Mouse (Mus musculus): ENCODE data around the gene Rab26.
A peak's percentile ranks its signal among the peaks of the same experiment; 100 is the strongest.

Gene Rab26

DNA sequence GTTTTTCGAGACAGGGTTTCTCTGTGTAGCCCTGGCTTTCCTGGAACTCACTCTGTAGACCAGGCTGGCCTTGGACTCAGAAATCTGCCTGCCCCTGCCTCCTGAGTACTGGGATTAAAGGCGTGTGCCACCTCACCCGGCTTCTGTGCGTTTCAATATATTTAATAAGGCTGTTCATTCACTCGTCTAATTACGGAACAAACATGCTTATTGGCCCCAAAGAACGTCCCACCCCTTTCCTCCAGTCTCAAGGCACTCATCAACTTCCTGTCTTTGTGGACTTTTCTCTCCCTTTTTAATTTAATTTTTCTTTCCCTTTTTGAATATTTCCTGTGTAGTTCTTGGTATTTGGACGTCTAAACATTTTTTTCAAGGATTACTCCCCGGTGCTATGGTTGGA lies 14.4 kb upstream of the Rab26 start:
- no peak for DNase-seq (ENCODE audit: low spot score in 2 of 2)

DNA sequence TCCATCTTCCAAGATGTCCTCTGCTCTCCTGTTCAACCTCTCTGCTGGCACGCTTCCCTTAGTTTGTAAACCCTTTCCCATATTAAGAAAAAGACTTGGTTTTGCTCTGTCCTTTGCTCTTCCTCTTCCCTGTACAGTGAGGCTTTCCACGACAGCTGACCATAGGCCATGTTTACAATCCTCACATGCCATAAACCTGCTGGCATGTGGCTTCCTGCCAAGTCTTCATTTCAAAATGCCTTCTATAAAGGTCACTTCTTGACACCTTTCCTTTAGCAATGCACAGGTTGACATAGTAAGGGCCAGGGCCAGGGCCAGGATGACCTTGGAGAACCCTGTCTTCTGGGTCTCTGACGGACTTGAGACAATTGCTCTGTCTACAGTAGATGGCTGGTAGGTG lies 12.2 kb upstream of the Rab26 start:
- no peak for DNase-seq (ENCODE audit: low spot score in 2 of 2)

DNA sequence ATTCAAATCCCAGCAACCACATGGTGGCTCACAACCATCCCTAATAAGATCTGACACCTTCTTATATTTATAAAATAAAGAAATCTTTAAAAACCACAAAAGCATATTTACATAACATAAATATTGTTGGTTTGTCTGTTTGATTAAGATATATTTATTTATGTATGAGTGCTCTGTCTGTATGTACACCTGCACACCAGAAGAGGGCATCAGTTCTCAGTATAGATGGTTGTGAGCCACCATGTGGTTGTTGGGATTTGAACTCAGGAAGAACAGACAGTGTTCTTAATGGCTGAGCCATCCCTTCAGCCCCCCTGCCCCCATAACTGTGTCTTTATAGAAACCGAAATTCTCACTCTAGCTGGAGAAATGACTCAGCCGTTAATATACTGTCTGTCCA lies 11.2 kb upstream of the Rab26 start:
- no peak for DNase-seq (ENCODE audit: low spot score in 2 of 2)

GRCm38 (mm10) chr17:24544613-24545012 lies 10.6 kb upstream of the Rab26 start:
- no peak for DNase-seq (ENCODE audit: low spot score in 2 of 2)

GRCm38 (mm10) chr17:24540375-24540774 lies 6.4 kb upstream of the Rab26 start:
- no peak for DNase-seq (ENCODE audit: low spot score in 2 of 2)

GRCm38 (mm10) chr17:24538950-24539349 lies 4.9 kb upstream of the Rab26 start:
- peak in 1 of 2 experiments; percentile 53 for DNase-seq (ENCODE audit: low spot score in 2 of 2)

GRCm38 (mm10) chr17:24537536-24537935 lies 3.5 kb upstream of the Rab26 start:
- DNase-seq (ENCODE audit: low spot score in 2 of 2): no peak

DNA sequence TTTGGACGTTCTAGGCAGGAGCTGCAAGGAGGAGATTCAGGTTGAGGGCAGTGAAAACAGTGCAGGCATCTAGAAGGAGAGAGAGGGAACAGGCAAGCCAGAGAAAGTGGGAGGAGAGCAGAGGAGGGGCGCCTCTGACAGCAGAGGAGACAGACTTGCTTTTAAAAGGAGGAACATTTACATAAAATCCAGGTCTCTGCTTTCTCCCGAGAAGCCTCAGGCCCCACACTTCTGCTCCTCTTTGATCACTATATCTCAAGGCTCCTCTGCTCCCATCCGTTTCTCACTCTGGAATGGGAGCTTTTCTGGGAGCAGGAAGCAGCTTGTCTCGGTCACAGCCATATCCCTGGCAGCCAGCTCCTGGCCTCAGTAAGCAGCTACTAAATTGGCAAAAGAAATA lies 1.3 kb upstream of the Rab26 start:
- DNase-seq (ENCODE audit: low spot score in 2 of 2): no peak

DNA sequence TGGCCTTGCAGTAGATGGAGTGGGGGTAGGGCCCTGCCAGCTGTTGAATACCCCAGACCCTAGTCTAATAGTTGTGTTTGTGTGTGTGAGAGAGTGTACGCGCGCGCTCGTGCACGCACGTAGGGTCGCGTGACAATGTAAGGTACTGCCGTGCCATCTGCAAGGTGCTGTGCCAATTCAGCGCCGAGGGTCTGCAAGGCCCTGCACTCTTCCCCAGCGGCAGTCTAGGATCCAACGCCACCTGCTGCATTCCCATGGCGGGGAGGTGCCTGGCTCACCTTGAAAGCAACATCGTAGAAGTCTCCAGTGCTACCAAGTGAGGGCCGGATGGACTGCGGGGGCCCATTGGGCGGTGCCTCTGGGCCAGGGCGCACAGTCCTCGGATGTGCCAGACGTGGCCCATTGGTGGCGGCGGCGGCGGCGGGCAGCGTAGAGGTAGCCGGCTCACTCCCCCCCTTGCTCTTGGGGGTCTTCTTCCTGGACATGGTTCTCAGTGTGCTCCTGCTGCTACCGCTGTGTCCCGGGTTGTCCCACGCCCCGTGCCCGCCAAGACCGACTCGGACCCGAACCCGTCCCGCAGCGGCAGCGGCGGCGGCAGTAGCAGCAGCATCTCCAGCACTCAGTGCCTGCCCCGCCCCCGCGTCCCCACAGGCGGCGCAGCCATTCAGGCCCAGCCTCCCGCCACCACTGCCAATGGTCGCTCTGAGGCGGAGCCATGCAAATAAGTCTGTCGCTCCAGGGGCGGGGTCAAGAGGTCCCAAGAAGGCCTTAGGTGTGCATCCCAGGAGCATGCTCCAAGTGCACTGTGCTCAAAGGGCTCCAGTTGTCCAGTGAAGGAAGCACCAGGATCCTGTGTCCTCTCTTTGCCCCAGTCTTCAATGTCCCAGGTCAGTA lies 664 bp downstream of the Rab26 start:
- peak; percentile 72 to 83 for DNase-seq (ENCODE audit: low spot score in 2 of 2)

GRCm38 (mm10) chr17:24532045-24532444 lies 2.0 kb downstream of the Rab26 start:
- no peak for DNase-seq (ENCODE audit: low spot score in 2 of 2)

DNA sequence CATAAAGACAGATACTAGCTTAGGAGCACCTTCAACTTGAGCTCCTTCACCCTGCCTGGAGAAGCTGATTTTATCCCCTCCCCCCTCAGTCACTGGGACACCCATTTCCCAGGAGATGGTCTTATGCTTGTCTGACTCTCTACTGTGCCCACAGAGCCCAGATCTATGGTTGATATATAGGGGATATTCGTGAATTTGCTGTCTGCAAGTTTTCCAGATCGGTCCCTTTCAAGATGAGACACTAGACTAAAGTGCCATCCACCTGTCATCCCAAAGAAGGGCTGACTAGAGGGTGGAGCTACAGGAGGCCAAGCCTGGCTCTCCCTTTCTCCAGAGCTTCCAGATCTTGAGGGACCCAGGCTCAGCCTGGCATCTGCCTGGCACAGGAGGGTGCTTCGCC lies 2.9 kb downstream of the Rab26 start:
- DNase-seq (ENCODE audit: low spot score in 2 of 2): no peak

GRCm38 (mm10) chr17:24530361-24531050 lies 3.5 kb downstream of the Rab26 start:
- no peak for DNase-seq (ENCODE audit: low spot score in 2 of 2)

GRCm38 (mm10) chr17:24529883-24530282 lies 4.1 kb downstream of the Rab26 start:
- no peak for DNase-seq (ENCODE audit: low spot score in 2 of 2)

- DNase-seq (ENCODE audit: low spot score in 2 of 2): no peak
These were observed 5.0 kb downstream of the Rab26 start for GRCm38 (mm10) chr17:24529007-24529451.

DNA sequence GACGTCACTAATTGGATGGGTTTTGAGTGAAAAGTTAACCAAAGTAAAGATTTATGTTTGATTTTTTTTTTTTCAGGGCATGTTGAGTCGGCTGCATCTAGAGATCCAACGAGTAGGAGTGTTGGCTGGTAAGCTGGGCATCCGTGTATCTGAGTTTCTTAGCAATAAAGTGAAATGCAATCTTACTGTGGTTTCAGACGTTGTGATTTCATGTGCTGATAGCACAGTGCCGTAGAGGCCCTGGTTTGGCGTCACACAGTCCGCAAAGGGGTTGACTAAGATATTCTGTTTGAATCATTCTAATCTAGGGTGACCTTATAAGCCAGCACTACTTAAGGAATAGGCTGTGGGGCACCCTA lies 5.5 kb downstream of the Rab26 start:
- DNase-seq (ENCODE audit: low spot score in 2 of 2): no peak

GRCm38 (mm10) chr17:24527723-24528559 lies 6.1 kb downstream of the Rab26 start, which contains the start of gene Traf7:
TSS of gene Traf7 (minus strand) at chr17:24527938.
- DNase-seq (ENCODE audit: low spot score in 2 of 2): peak; percentile 80 to 88

DNA sequence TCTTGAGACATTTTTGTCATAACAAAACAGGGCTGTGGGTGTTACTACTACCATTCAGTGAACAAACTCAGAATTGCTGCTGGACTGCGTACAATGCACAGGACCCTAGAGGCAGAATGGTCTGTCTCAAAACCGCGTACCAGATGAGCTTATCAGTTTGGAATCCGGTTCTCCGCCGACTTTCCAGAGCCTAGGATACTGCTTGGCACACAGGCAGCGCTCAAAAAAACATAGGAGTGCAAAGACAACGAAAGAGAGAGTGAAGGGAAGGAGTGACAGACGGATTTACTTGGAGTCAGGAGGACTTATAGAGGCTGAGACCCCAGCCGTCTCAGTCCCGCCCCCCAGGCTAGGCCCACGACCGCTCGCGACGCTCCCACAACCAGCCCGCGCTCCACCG lies 6.7 kb downstream of the Rab26 start:
- no peak for DNase-seq (ENCODE audit: low spot score in 2 of 2)

GRCm38 (mm10) chr17:24524734-24525133 lies 9.3 kb downstream of the Rab26 start:
- no peak for DNase-seq (ENCODE audit: low spot score in 2 of 2)

GRCm38 (mm10) chr17:24520450-24520849 lies 13.6 kb downstream of the Rab26 start:
- DNase-seq (ENCODE audit: low spot score in 2 of 2): no peak

- DNase-seq (ENCODE audit: low spot score in 2 of 2): no peak
These were observed 19.4 kb downstream of the Rab26 start for GRCm38 (mm10) chr17:24514270-24515257.

DNA sequence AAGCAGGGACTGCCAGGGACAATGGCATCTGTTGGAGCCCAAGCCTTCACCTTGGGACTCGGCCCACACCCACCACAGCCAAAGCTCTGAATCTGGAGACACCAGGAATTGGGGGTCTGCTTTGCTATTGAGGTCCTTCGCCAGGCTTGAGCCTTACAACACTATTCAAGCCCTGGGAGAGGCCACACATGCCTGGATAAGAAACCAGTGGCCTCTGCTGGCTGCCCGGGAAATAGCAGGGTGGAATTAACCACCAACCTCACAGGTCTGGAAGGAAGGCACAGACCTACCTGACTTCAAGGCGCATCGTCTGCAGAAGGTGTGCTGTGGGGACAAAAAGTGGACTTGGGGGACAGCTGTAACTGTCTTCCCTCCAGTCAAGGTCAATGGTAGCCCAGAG lies 20.4 kb downstream of the Rab26 start:
- DNase-seq (ENCODE audit: low spot score in 2 of 2): peak in 1 of 2 experiments; percentile 66
